Mouse (Mus musculus) embryonic fibroblast, embryonic 13.5 days (primary cell): ENCODE results near the gene Slc39a13.

ENCODE experiments used
- CTCF ChIP-seq: IDR thresholded peaks from 2 replicates; pipeline ENCODE4 v1.5.1; 2011; ENCODE audit warnings: mild to moderate bottlenecking, control low read depth, low read length, moderate library complexity, borderline replicate concordance; ENCODE audit not compliant: insufficient read depth
- POLR2A ChIP-seq: IDR thresholded peaks from 2 replicates; pipeline ENCODE4 v1.6.1; 2011; ENCODE audit warnings: low read depth, mild to moderate bottlenecking, control low read depth, low read length, moderate library complexity

GRCm38 (mm10) chr2:91026491-91026890 is 43.7 kb downstream of the Slc39a13 start:
- no peak for TF ChIP-seq CTCF
- TF ChIP-seq POLR2A = no peak
